Mouse (Mus musculus): Measurements from ENCODE around the gene Hes7.

DNA sequence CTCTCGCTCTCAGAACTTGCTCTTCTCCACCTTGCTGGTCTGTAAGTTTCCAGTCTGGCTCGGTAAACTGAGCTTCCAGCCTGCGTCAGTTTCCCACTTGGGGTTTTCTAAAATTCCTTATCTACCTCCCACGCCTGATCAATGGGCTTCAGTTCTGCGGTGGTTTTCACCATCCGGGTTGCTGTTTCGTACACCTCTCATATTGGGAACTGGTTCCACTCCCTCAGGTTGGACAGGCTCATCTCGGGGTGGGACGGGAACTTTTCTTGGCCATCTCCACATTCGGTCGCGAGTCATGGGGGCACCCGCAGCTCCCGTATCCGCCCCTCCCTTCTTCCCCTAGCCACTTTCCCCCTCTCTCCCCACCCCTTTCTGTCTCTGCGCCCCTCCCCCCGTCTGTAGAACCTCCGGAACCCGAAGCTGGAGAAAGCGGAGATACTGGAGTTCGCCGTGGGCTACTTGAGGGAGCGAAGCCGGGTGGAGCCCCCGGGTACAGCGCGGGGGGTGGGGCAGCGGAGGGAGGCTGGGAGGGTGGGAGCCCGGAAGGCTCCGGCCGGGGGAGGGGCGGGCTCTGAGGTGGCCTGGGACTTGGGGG is 1.6 kb downstream of the Hes7 start:
- TF ChIP-seq USF1 (IDR thresholded peaks at IDR 0.05; ENCODE audit: low read depth, low read length) (no peak), ZC3H11A (IDR thresholded peaks at IDR 0.05; ENCODE audit: low read depth, low read length) (no peak)
